Mouse (Mus musculus): ENCODE measurements at regions not wholly inside any gene's neighbourhood (a gene's known extent, or its start where the extent isn't known, plus 50 kb on each side); places are given as distances from the start of the nearest gene placed in this dataset.

- DNase-seq, result no peak
Observed at GRCm38 (mm10) chr1:137852262-137852661, 323.2 kb downstream of the Ptprc start.

- peak; percentile 4 for DNase-seq
Observed at GRCm38 (mm10) chr1:137847311-137847923, 328.1 kb downstream of the Ptprc start.

- DNase-seq, result no peak
Observed at GRCm38 (mm10) chr1:137846857-137847256, 328.7 kb downstream of the Ptprc start.

GRCm38 (mm10) chr1:137840531-137840930 lies 335.0 kb downstream of the Ptprc start:
- no peak for DNase-seq

GRCm38 (mm10) chr1:137839703-137840102 lies 335.8 kb downstream of the Ptprc start:
- DNase-seq, result no peak

- DNase-seq, result no peak
Observed at GRCm38 (mm10) chr1:137839263-137839662, 336.2 kb downstream of the Ptprc start.

GRCm38 (mm10) chr1:137838357-137838756 lies 337.2 kb downstream of the Ptprc start:
- DNase-seq, result no peak

GRCm38 (mm10) chr1:137833535-137833934 lies 342.0 kb downstream of the Ptprc start:
- no peak for DNase-seq

GRCm38 (mm10) chr1:137831284-137831683 lies 344.2 kb downstream of the Ptprc start:
- no peak for DNase-seq

- no peak for DNase-seq
Observed at GRCm38 (mm10) chr1:137827379-137827778, 348.1 kb downstream of the Ptprc start.

GRCm38 (mm10) chr1:137815401-137815888 lies 360.1 kb downstream of the Ptprc start:
- no peak for DNase-seq

GRCm38 (mm10) chr1:137814556-137814955 lies 361.0 kb downstream of the Ptprc start:
- no peak for DNase-seq

- DNase-seq, result no peak
Observed at GRCm38 (mm10) chr1:137813716-137814115, 361.8 kb downstream of the Ptprc start.

GRCm38 (mm10) chr1:137811981-137812380 lies 363.5 kb downstream of the Ptprc start:
- no peak for DNase-seq

- DNase-seq, result no peak
Observed at GRCm38 (mm10) chr1:137806742-137807141, 368.8 kb downstream of the Ptprc start.

GRCm38 (mm10) chr1:137806252-137806651 lies 369.3 kb downstream of the Ptprc start:
- no peak for DNase-seq

GRCm38 (mm10) chr1:137802119-137802518 lies 373.4 kb downstream of the Ptprc start:
- no peak for DNase-seq

- no peak for DNase-seq
Observed at GRCm38 (mm10) chr1:137800752-137801151, 374.8 kb downstream of the Ptprc start.

- DNase-seq, result no peak
Observed at GRCm38 (mm10) chr1:137788789-137789188, 386.7 kb downstream of the Ptprc start.

- no peak for DNase-seq
Observed at GRCm38 (mm10) chr1:137786653-137787052, 388.9 kb downstream of the Ptprc start.

- DNase-seq, result no peak
Observed at GRCm38 (mm10) chr1:137774586-137774985, 400.9 kb downstream of the Ptprc start.

- DNase-seq, result no peak
Observed at GRCm38 (mm10) chr1:137760797-137761196, 414.7 kb downstream of the Ptprc start.

- DNase-seq, result no peak
Observed at GRCm38 (mm10) chr1:137751446-137751961, 424.0 kb downstream of the Ptprc start.

- DNase-seq, result no peak
Observed at GRCm38 (mm10) chr1:137750894-137751293, 424.6 kb downstream of the Ptprc start.

- DNase-seq, result no peak
Observed at GRCm38 (mm10) chr1:137746129-137746528, 429.4 kb downstream of the Ptprc start.

Data from right cerebral cortex, postnatal 4 days (tissue).